ENCODE assay signal across 10 mouse cellular contexts in genomic region chr14:105502633-105502975, GRCm38 (mm10).
DNase-seq lines count a peak whose midpoint lies in the region; ATAC-seq lines count a peak whose summit lies in the region.
"Had no signal": no experiment of that assay in that cellular context is flagged by ENCODE, and none has a peak within 500 bp of the region (broad histone marks: within the 10 kb centered on the region; RNA-seq: fewer than 3 reads in every experiment).

No protein-coding gene starts in this region.

- no peak overlapping the region for H3K27ac ChIP-seq in kidney, embryonic 14.5 days (ENCODE audit: low read depth, low read length)
- H3K27ac ChIP-seq in embryonic facial prominence, embryonic 10.5 days (replicated peaks): peak overlapping the region; percentile 55; the same call in 1 of the 2 replicates
- H3K27ac ChIP-seq in hindbrain, embryonic 15.5 days (replicated peaks): no peak overlapping the region
- H3K27ac ChIP-seq in neural tube, embryonic 11.5 days (ENCODE audit: low read depth, low read length): no peak overlapping the region
- H3K27ac ChIP-seq: left cerebral cortex, adult 2 months had no signal

- H3K4me1 ChIP-seq in kidney, embryonic 14.5 days (ENCODE audit: control insufficient read depth, insufficient read depth, low read length): peaks cover 16% of the 10 kb centered on the region; the same call in 1 of the 2 replicates
- peaks cover 64% of the 10 kb centered on the region for H3K4me1 ChIP-seq in embryonic facial prominence, embryonic 10.5 days
- peaks cover 40% of the 10 kb centered on the region for H3K4me1 ChIP-seq in hindbrain, embryonic 15.5 days (replicated peaks)
- H3K4me1 ChIP-seq in neural tube, embryonic 11.5 days (ENCODE audit: control insufficient read depth, insufficient read depth, low read length): peaks cover 19% of the 10 kb centered on the region; the same call in 1 of the 2 replicates

- no peak for DNase-seq in kidney, postnatal 36 days
- DNase-seq in embryonic facial prominence, embryonic 10.5 days (ENCODE audit: low spot score): no peak
- DNase-seq in neural tube, embryonic 11.5 days (ENCODE audit: low spot score): no peak
- no peak for DNase-seq in T-cell, adult 2 months (ENCODE audit: low spot score)
- DNase-seq in cerebellum, postnatal 36 days: no peak
- no peak for DNase-seq in gastrocnemius, postnatal 4 days (ENCODE audit: low spot score in 2 of 2)
- DNase-seq: heart, postnatal 14 days had no signal

- peak overlapping the region; percentile 34; the same call in 1 of the 2 replicates for H3K4me2 ChIP-seq in kidney, embryonic 14.5 days (replicated peaks; ENCODE audit: low read depth, low read length)
- H3K4me2 ChIP-seq in hindbrain, embryonic 15.5 days: peak overlapping the region; percentile 48
- H3K4me2 ChIP-seq in neural tube, embryonic 11.5 days (ENCODE audit: low read depth): peak overlapping the region; percentile 21

- 13% methylated on average over 11 of the region's 11 CpGs for WGBS in kidney, embryonic 14.5 days
- WGBS in embryonic facial prominence, embryonic 10.5 days: 7% methylated on average over 11 of the region's 11 CpGs
- 10% methylated on average over 11 of the region's 11 CpGs for WGBS in hindbrain, embryonic 15.5 days
- 3% methylated on average over 11 of the region's 11 CpGs for WGBS in neural tube, embryonic 11.5 days

- H3K9me3 ChIP-seq in kidney, embryonic 14.5 days (ENCODE audit: control insufficient read depth, low read length): no peaks in the 10 kb centered on the region
- no peaks in the 10 kb centered on the region for H3K9me3 ChIP-seq in embryonic facial prominence, embryonic 10.5 days
- H3K9me3 ChIP-seq in hindbrain, embryonic 15.5 days: no peaks in the 10 kb centered on the region
- no peaks in the 10 kb centered on the region for H3K9me3 ChIP-seq in neural tube, embryonic 11.5 days (ENCODE audit: control insufficient read depth, low read length)

- no peak overlapping the region for H3K4me3 ChIP-seq in kidney, embryonic 14.5 days (ENCODE audit: low read length)
- peak overlapping the region; percentile 37; the same call in 1 of the 2 replicates for H3K4me3 ChIP-seq in embryonic facial prominence, embryonic 10.5 days
- no peak overlapping the region for H3K4me3 ChIP-seq in hindbrain, embryonic 15.5 days
- no peak overlapping the region for H3K4me3 ChIP-seq in neural tube, embryonic 11.5 days (ENCODE audit: low read depth, low read length)
- H3K4me3 ChIP-seq: left cerebral cortex, adult 2 months had no signal

- no peaks in the 10 kb centered on the region for H3K36me3 ChIP-seq in kidney, embryonic 14.5 days (ENCODE audit: control insufficient read depth, insufficient read depth, low read length)
- no peaks in the 10 kb centered on the region for H3K36me3 ChIP-seq in embryonic facial prominence, embryonic 10.5 days (replicated peaks)
- H3K36me3 ChIP-seq in hindbrain, embryonic 15.5 days: no peaks in the 10 kb centered on the region
- H3K36me3 ChIP-seq in neural tube, embryonic 11.5 days (ENCODE audit: control insufficient read depth, insufficient read depth, low read length): no peaks in the 10 kb centered on the region

- H3K9ac ChIP-seq in kidney, embryonic 14.5 days (ENCODE audit: low read depth, low read length): no peak overlapping the region
- no peak overlapping the region for H3K9ac ChIP-seq in hindbrain, embryonic 15.5 days
- no peak overlapping the region for H3K9ac ChIP-seq in neural tube, embryonic 11.5 days (ENCODE audit: low read length)

- no peaks in the 10 kb centered on the region for H3K27me3 ChIP-seq in kidney, embryonic 14.5 days (ENCODE audit: control insufficient read depth, insufficient read depth, low read length)
- peaks cover 40% of the 10 kb centered on the region for H3K27me3 ChIP-seq in embryonic facial prominence, embryonic 10.5 days (replicated peaks; ENCODE audit: low read depth, poor library complexity, severe bottlenecking)
- no peaks in the 10 kb centered on the region; the same call in 1 of the 2 replicates for H3K27me3 ChIP-seq in hindbrain, embryonic 15.5 days
- peaks cover 4% of the 10 kb centered on the region; the same call in 1 of the 2 replicates for H3K27me3 ChIP-seq in neural tube, embryonic 11.5 days (ENCODE audit: control insufficient read depth, insufficient read depth, low read length)

- ATAC-seq in kidney, embryonic 14.5 days (ENCODE audit: low FRiP score, low TSS enrichment): peak; percentile 16
- ATAC-seq in hindbrain, embryonic 15.5 days (ENCODE audit: low FRiP score, low read depth): no peak
- no peak; the same call in 1 of the 2 replicates for ATAC-seq in neural tube, embryonic 11.5 days (ENCODE audit: insufficient read depth, low FRiP score, low TSS enrichment)
